Mouse (Mus musculus) urinary bladder, adult 18-20 months (tissue): ENCODE measurements around the gene Il17rd.

Source experiments
- DNase-seq, 2 experiments: peaks; one replicate each; pipeline ENCODE4 v3.0.0; 2022; ENCODE audit warnings: low spot score in 2 of 2, mixed read lengths in 2 of 2

Gene Il17rd

GRCm38 (mm10) chr14:27044967-27045361 is 6.2 kb downstream of the Il17rd start:
- peak in 1 of 2 experiments; percentile 11 for DNase-seq

- DNase-seq: no peak
Observed at GRCm38 (mm10) chr14:27048231-27048956, 9.7 kb downstream of the Il17rd start.

GRCm38 (mm10) chr14:27050043-27050442 is 11.3 kb downstream of the Il17rd start:
- no peak for DNase-seq

GRCm38 (mm10) chr14:27050560-27051510 is 12.1 kb downstream of the Il17rd start:
- no peak for DNase-seq

- no peak for DNase-seq
Observed at GRCm38 (mm10) chr14:27051511-27051895, 12.8 kb downstream of the Il17rd start.

GRCm38 (mm10) chr14:27058535-27059223 is 19.9 kb downstream of the Il17rd start:
- DNase-seq: no peak

GRCm38 (mm10) chr14:27059224-27059558 is 20.4 kb downstream of the Il17rd start:
- DNase-seq: no peak

- no peak for DNase-seq
Observed at GRCm38 (mm10) chr14:27063338-27063737, 24.6 kb downstream of the Il17rd start.

GRCm38 (mm10) chr14:27066171-27066929 is 27.6 kb downstream of the Il17rd start:
- no peak for DNase-seq

- no peak for DNase-seq
Observed at GRCm38 (mm10) chr14:27067866-27068271, 29.1 kb downstream of the Il17rd start.

GRCm38 (mm10) chr14:27069434-27070097 is 30.8 kb downstream of the Il17rd start:
- DNase-seq: no peak

GRCm38 (mm10) chr14:27070128-27070527 is 31.4 kb downstream of the Il17rd start:
- DNase-seq: no peak

GRCm38 (mm10) chr14:27070758-27071157 is 32.0 kb downstream of the Il17rd start:
- DNase-seq: no peak

GRCm38 (mm10) chr14:27071985-27072384 is 33.2 kb downstream of the Il17rd start:
- peak in 1 of 2 experiments; percentile 42 for DNase-seq

- DNase-seq: no peak
Observed at GRCm38 (mm10) chr14:27075084-27075483, 36.3 kb downstream of the Il17rd start.

GRCm38 (mm10) chr14:27075909-27076521 is 37.3 kb downstream of the Il17rd start:
- DNase-seq: no peak

GRCm38 (mm10) chr14:27076522-27076920 is 37.8 kb downstream of the Il17rd start:
- no peak for DNase-seq

GRCm38 (mm10) chr14:27081536-27082275 is 43.0 kb downstream of the Il17rd start:
- no peak for DNase-seq

GRCm38 (mm10) chr14:27085471-27085870 is 46.7 kb downstream of the Il17rd start:
- no peak for DNase-seq

GRCm38 (mm10) chr14:27085999-27086398 is 47.3 kb downstream of the Il17rd start:
- DNase-seq: no peak
